Mouse (Mus musculus) intestine, embryonic 16.5 days (tissue): ENCODE results near the gene Ptf1a. TPM values are rescaled to one million over a fixed set of nuclear protein-coding genes. Genes with fewer than 3 reads are reported as not detected.
A peak's percentile ranks its signal among the peaks of the same experiment; 100 is the strongest.

ENCODE experiments used
- ATAC-seq: fragments of 200-750 bp; cut with Nextera tagmentation; 2 replicates; pipeline ENCODE4 v1.8.0; 2017; ENCODE audit warnings: moderate TSS enrichment, moderate library complexity
- H3K27ac ChIP-seq: fragments of 300-500 bp; sonication (generic); 2 replicates; pipeline ENCODE4 v1.5.1; 2014; ENCODE audit warnings: mild to moderate bottlenecking, low read length
- H3K27me3 ChIP-seq: fragments of 300-500 bp; sonication (generic); replicated peaks from 2 replicates; pipeline ENCODE4 v1.6.1; 2014; ENCODE audit warnings: low read length, control low read depth, mixed read lengths; ENCODE audit not compliant: control insufficient read depth, insufficient read depth
- H3K36me3 ChIP-seq: fragments of 300-500 bp; sonication (generic); 2 replicates; pipeline ENCODE4 v1.6.1; 2014; ENCODE audit warnings: low read length, control low read depth; ENCODE audit not compliant: control insufficient read depth, insufficient read depth
- H3K4me1 ChIP-seq: fragments of 300-500 bp; sonication (generic); 2 replicates; pipeline ENCODE4 v1.6.1; 2014; ENCODE audit warnings: low read length, control low read depth, mixed read lengths; ENCODE audit not compliant: control insufficient read depth, insufficient read depth
- H3K4me2 ChIP-seq: fragments of 300-500 bp; sonication (generic); 2 replicates; pipeline ENCODE4 v1.6.1; 2014; ENCODE audit warnings: low read depth, low read length, control low read depth
- H3K4me3 ChIP-seq: fragments of 300-500 bp; sonication (generic); 2 replicates; pipeline ENCODE4 v1.5.1; 2014; ENCODE audit warnings: mild to moderate bottlenecking, low read length
- H3K9ac ChIP-seq: fragments of 300-500 bp; sonication (generic); 2 replicates; pipeline ENCODE4 v1.6.1; 2014; ENCODE audit warnings: low read depth, low read length
- H3K9me3 ChIP-seq: fragments of 300-500 bp; sonication (generic); 2 replicates; pipeline ENCODE4 v1.6.1; 2016; ENCODE audit warnings: low read length, control low read depth; ENCODE audit not compliant: control insufficient read depth
- WGBS: fragments of 180-500 bp; shearing (Covaris S2); extraction: QIAGEN DNeasy Blood & Tissue Kit; methylation state at CpG from one replicate; pipeline ENCODE4 v1.1.7; 2014; 5-methylcytosine and 5-hydroxymethylcytosine counted together
- polyA plus RNA-seq: library from polyadenylated mRNA; unstranded; fragments of >200 nt; fragmentation: Nextera tagmentation; extraction: Ambion mirVana; gene quantifications from 2 replicates; pipeline ENCODE4 v1.2.1, GENCODE M21; 2015

Gene Ptf1a
- polyA plus RNA-seq, 1 experiment from 2014 or later = 9.1 TPM

GRCm38 (mm10) chr2:19448042-19448700 is 2.7 kb downstream of the Ptf1a start:
- ATAC-seq = 0 out of 2 replicates have a peak, but pooled peaks have one; percentile 45
- H3K27me3 ChIP-seq = peaks cover 88% of the 10 kb centered on the region
- peak overlapping the region; percentile 33; the same call in 1 of the 2 replicates for H3K4me2 ChIP-seq
- H3K27ac ChIP-seq = no peak overlapping the region
- peaks cover 10% of the 10 kb centered on the region for H3K4me1 ChIP-seq
- H3K36me3 ChIP-seq = no peaks in the 10 kb centered on the region
- H3K9me3 ChIP-seq = no peaks in the 10 kb centered on the region
- no peak overlapping the region for H3K9ac ChIP-seq
- WGBS = 1% methylated on average over 31 of the region's 31 CpGs
- H3K4me3 ChIP-seq = no peak overlapping the region; the same call in 1 of the 2 replicates

GRCm38 (mm10) chr2:19449308-19449707 is 3.8 kb downstream of the Ptf1a start:
- H3K4me3 ChIP-seq = no peak overlapping the region
- H3K9me3 ChIP-seq = no peaks in the 10 kb centered on the region
- peaks cover 89% of the 10 kb centered on the region for H3K27me3 ChIP-seq
- H3K4me1 ChIP-seq = peaks cover 10% of the 10 kb centered on the region
- H3K4me2 ChIP-seq = no peak overlapping the region
- no peak for ATAC-seq
- no peak overlapping the region for H3K27ac ChIP-seq
- WGBS = 28% methylated on average over 4 of the region's 4 CpGs
- no peak overlapping the region for H3K9ac ChIP-seq
- no peaks in the 10 kb centered on the region for H3K36me3 ChIP-seq

GRCm38 (mm10) chr2:19452531-19453055 is 7.1 kb downstream of the Ptf1a start:
- H3K27ac ChIP-seq = no peak overlapping the region; the same call in 1 of the 2 replicates
- no peak for ATAC-seq

GRCm38 (mm10) chr2:19455228-19455627 is 9.8 kb downstream of the Ptf1a start:
- 8% methylated on average over 5 of the region's 5 CpGs for WGBS
- no peak overlapping the region for H3K27ac ChIP-seq
- no peak overlapping the region for H3K4me2 ChIP-seq
- H3K9ac ChIP-seq = no peak overlapping the region
- H3K4me1 ChIP-seq = no peaks in the 10 kb centered on the region
- H3K36me3 ChIP-seq = no peaks in the 10 kb centered on the region
- no peak overlapping the region for H3K4me3 ChIP-seq
- no peaks in the 10 kb centered on the region for H3K9me3 ChIP-seq
- no peak for ATAC-seq
- peaks cover 43% of the 10 kb centered on the region for H3K27me3 ChIP-seq

More at GRCm38 (mm10) chr2:19452531-19453055, 7.1 kb downstream of the Ptf1a start:
- H3K9ac ChIP-seq = no peak overlapping the region; the same call in 1 of the 2 replicates
- no peaks in the 10 kb centered on the region for H3K9me3 ChIP-seq
- peaks cover 65% of the 10 kb centered on the region for H3K27me3 ChIP-seq
- no peaks in the 10 kb centered on the region for H3K4me1 ChIP-seq
- no peak overlapping the region for H3K4me3 ChIP-seq
- WGBS = under 1% methylated on average over 19 of the region's 19 CpGs
- H3K36me3 ChIP-seq = no peaks in the 10 kb centered on the region
- H3K4me2 ChIP-seq = no peak overlapping the region

DNA sequence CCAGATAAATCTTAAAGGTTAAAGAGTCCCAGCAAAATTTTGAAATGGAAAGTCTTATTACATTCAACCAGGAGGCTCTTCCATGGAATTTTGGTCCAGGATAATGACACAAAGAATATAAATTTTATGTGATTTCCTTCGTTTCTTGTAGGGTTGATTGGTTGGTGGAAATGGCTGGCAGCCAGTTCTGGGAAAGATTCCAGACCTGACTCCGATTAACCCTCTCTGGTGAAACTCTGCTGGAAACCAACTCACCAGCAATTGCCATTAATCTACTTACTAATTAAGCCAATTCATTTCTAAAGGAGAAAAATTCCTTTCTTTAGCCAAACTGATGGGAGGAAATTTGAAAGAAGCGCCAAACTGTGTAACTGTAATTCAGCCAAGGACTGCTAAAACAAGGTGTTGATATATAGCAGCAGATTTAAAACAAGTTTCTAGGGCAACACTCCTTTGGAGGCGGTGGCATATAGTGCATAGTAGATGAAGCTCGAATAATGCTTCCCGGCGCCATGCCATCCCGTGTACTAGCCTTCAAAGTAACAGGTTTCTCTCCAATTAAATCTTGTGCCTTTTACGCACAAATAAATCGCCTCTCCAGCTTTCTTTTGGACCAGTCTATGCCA is 10.5 kb downstream of the Ptf1a start:
- ATAC-seq = no peak
- H3K4me1 ChIP-seq = no peaks in the 10 kb centered on the region
- H3K27ac ChIP-seq = no peak overlapping the region
- H3K36me3 ChIP-seq = no peaks in the 10 kb centered on the region
- H3K4me3 ChIP-seq = no peak overlapping the region
- H3K27me3 ChIP-seq = peaks cover 36% of the 10 kb centered on the region
- H3K9me3 ChIP-seq = no peaks in the 10 kb centered on the region
- WGBS = 17% methylated on average over 10 of the region's 10 CpGs
- H3K4me2 ChIP-seq = no peak overlapping the region
- no peak overlapping the region for H3K9ac ChIP-seq

DNA sequence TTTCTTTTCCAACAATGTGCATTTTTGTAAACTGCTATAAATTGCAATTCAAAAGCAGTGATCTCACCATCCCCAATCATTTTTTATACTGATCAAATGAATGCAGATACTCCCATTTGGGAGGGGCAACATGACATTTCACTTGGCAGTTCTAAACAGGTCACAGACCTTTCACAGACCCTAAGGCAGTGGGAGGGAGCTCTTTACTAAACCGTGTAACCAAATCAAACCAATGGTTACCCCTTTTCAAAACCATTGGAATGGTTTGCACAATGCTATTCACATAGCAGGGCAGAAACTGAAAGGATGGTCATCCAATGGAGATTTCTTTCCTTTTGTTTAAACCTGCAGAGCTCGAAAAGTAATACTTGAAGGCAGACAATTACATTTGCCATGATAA is 13.3 kb downstream of the Ptf1a start:
- Histone ChIP-seq H3K4me1 (no peaks in the 10 kb centered on the region), H3K4me3 (no peak overlapping the region), H3K27ac (no peak overlapping the region), H3K4me2 (no peak overlapping the region), H3K9me3 (no peaks in the 10 kb centered on the region), H3K36me3 (no peaks in the 10 kb centered on the region), H3K9ac (no peak overlapping the region), H3K27me3 (peaks cover 7% of the 10 kb centered on the region)
- 62% methylated on average over 2 of the region's 2 CpGs for WGBS
- no peak for ATAC-seq

- Histone ChIP-seq H3K27me3 (no peaks in the 10 kb centered on the region; the same call in 1 of the 2 replicates), H3K27ac (no peak overlapping the region), H3K36me3 (no peaks in the 10 kb centered on the region), H3K9me3 (no peaks in the 10 kb centered on the region), H3K4me3 (no peak overlapping the region), H3K9ac (no peak overlapping the region), H3K4me2 (no peak overlapping the region), H3K4me1 (no peaks in the 10 kb centered on the region)
- 35% methylated on average over 2 of the region's 2 CpGs for WGBS
- ATAC-seq = no peak
These were observed 16.5 kb downstream of the Ptf1a start for GRCm38 (mm10) chr2:19461940-19462339.

GRCm38 (mm10) chr2:19490262-19490661 is 44.8 kb downstream of the Ptf1a start:
- H3K27me3 ChIP-seq = no peaks in the 10 kb centered on the region
- H3K4me1 ChIP-seq = no peaks in the 10 kb centered on the region
- H3K9ac ChIP-seq = no peak overlapping the region
- H3K4me2 ChIP-seq = no peak overlapping the region
- ATAC-seq = peak; percentile 40; the same call in 1 of the 2 replicates
- H3K9me3 ChIP-seq = no peaks in the 10 kb centered on the region
- H3K27ac ChIP-seq = no peak overlapping the region
- 63% methylated on average over 3 of the region's 3 CpGs for WGBS
- no peak overlapping the region for H3K4me3 ChIP-seq
- H3K36me3 ChIP-seq = no peaks in the 10 kb centered on the region
